Mouse (Mus musculus) heart, adult 8-10 months (tissue): ENCODE data around the gene Lypla2. TPM values are rescaled to one million over a fixed set of nuclear protein-coding genes. Genes with fewer than 3 reads are reported as not detected.
"Not testable (repeated sequence)": the region's sequence is repeated elsewhere in the genome, so short reads cannot be mapped to it uniquely, and the experiment has no call there.

Source experiments
- DNase-seq: peaks from one replicate; pipeline ENCODE4 v3.0.0; 2022; ENCODE audit warnings: low spot score
- total RNA-seq, 4 experiments: library from RNA; stranded (reverse); gene quantifications; 2 replicates each; pipeline ENCODE4 v1.2.4; 2022

The Lypla2 gene
- total RNA-seq, 4 experiments from 2014 or later: 32.5 to 38.4 (median 35.9) TPM

DNA sequence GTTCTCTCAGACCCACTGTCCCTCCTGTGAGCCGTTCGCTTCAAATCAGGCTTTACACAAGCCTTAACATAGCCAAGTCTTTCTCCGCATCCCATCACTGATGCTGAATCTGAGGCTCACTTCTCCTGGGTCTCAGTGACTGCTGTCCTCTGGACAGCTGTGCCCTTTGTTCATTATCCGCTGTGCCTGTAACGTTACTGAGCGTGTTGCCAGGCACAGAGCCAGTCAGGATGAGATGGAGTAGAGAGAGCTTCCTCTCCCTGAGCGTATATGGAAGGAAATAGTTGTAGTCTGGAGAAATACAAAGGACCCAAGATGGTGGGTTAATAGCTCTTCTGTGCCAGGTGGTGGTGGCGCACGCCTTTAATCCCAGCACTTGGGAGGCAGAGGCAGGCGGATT, 23.0 kb downstream of the Lypla2 start:
- DNase-seq: peak; percentile 49

DNA sequence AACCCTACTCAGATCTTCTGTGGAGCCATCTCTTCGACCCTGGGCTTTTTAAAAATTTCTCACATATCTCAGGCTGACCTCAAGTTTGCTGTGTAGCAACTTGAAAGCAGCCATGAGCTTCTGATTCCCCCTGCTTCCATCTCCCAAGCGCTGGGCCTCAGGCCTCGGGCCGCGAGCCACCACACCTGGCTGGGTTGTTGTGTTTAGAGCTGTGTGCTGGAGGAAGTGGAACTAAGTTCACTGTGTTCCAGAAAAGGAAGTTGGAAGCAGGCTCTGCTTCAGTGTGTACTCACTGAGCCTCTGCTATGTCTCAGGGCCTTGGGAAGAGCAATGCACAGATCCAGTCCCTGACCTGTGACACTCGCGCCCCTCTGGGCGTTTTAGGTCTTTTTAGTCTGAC, 24.3 kb downstream of the Lypla2 start:
- peak; percentile 51 for DNase-seq

DNA sequence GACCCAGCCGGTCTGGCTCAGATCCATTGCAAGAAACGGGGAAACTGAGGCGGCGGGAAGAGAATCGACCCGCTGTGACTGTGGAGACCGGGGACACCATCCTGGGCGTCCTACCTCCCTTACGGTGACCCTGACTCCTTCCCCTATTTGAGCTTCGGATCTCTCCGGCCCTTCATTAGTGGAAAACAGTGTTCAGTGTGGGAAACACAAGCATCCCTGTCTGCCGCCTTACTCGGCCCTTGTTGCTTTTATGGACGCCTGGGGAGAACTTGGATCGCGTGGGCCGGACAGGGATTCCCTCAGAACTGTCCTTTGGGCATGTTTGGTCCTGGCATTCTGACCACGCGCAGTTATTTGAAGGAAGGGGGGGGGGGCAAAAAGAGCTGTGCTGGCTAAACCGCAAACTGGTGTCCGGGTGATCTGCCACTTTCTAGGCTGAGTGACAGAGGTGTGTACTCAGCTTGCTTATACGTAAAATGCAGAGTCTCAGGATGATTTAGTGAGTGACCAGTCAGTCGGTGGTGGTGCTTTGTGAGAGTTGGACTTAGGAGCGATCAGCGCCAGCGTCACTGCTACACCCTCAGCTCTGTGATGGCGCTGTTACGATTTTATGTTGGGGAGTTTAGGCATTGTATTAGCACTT, 25.6 kb downstream of the Lypla2 start:
- no peak for DNase-seq

DNA sequence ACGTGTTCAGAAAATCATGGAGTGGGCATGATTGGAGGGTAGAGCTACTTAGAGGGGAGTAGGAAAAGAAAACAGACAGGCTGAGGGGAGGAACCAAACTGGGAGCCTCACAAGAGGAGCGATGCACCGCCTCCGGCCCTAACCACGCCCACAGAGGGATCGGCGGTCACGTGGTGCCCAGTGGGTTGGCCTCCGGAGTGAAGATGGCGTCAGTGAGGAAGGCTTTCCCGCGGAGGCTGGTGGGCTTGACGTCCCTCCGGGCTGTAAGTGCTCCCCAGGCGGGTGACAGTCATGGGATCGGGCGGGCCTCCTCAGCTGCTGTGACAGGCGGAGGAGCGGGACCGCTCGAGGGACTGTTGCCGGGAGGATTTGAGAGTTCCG, 26.2 kb downstream of the Lypla2 start, which contains the start of gene Hmgcl:
TSS of gene Hmgcl (plus strand) at position 171 of the 381 bp plus-strand sequence.
- DNase-seq: peak; percentile 97

DNA sequence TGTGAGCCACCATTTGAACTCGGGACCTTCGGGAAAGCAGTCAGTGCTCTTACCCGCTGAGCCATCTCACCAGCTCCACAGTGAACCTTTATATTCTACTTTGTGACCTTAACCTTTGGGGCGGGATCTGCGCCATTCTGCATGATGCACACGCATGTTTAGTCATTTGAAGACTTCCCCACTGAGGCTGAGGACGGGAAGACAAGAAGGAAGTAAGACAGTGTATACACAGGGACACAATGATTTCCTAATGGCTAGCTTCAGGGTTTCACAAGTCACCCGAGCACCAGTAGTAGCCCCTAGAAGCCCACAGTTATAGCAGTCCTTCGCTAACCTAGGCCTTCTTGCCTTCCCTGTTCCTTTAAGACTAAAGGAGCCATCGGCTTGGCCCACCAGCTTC, 26.7 kb downstream of the Lypla2 start:
- no peak for DNase-seq

DNA sequence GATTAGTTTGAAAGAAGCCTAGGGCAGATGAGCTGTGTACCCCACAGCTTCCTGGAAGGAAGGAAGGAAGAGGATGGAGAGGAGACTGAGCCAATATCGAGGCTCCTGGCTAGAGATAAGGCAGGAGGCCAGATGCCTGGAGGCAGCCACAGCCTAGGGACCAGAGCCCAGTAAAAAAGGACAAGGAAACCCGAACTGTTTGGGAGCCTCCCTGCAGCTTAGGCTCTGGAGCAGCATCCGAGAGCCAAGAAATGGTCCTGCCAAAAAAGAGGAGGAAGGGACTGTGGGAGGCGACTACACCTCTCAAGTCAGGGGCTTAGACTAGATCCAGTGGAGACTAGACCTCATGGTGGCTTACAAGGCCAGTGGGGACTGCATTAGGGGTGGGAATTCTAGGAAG, 29.0 kb downstream of the Lypla2 start:
- peak; percentile 40 for DNase-seq

DNA sequence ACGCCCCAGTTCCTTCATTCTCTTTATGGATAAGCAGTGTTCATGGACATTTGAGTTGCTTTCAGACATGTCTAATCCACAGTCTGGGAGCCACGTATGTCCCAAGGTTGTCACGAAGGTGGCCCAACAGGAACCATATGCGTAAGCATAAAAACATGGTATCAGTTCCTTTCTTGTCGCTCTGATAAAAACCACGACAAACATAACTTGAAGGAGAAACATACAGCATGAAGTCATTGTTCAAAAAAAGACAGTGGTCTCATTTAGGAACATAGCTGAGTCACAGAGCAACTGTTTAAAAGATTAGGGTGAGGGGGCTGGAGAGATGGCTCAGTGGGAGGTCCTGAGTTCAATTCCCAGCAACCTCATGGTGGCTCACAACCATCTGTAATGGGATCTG, 30.2 kb downstream of the Lypla2 start:
- DNase-seq: no peak

DNA sequence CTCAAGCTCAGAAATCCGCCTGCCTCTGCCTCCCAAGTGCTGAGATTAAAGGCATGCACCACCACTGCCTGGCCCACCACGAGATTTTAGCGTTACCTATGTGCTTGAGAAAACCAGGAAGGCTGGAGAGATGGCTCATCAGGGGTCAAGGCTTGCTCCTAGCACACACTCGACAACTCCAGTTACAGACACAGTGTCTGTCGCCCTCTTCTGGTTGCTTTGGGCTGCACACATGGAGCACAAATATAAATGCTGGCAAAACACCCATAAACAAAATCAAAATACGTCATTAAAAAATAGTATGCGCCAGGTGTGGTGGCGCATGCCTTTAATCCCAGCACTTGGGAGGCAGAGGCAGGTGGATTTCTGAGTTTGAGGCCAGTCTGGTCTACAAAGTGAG, 31.4 kb downstream of the Lypla2 start:
- not testable (repeated sequence) for DNase-seq

DNA sequence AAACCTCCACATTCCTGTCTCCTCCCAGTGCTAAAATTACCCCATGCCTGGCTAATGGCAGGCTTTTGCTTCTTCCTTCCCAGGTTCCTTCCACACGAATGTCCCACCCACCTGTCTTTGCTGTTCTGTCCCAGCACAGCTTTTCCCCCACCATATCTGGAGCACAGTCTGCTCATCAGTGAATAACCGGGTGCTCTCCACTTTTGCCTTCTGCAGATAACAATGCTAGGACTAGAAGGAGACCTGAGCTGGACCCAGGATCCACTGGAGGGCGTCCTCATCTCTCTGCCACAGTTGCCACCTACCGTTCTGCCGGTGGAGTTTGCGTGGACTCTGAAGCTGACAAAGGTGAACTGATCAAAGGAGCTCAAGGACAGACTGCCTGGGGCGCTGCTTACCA, 33.6 kb downstream of the Lypla2 start:
- DNase-seq: no peak

DNA sequence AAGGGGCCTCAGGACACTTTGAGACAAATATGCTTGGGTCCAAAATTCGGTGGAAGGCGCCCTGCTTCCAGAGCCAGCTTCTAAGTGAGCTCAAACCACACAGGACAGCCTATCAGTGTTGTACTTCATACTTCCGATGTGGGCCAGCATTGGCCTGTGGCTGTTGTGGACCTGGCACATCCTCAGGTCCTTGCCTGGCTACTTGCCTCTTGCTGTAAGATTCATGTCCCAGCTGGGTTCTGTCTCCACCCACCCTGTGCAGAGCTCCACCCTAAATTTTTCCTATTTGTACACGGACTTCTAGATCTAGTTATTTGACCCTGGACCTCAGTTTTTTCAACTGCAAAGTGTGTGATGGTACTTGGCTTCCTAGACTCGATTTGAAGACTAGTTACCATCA, 36.9 kb downstream of the Lypla2 start:
- DNase-seq: no peak

DNA sequence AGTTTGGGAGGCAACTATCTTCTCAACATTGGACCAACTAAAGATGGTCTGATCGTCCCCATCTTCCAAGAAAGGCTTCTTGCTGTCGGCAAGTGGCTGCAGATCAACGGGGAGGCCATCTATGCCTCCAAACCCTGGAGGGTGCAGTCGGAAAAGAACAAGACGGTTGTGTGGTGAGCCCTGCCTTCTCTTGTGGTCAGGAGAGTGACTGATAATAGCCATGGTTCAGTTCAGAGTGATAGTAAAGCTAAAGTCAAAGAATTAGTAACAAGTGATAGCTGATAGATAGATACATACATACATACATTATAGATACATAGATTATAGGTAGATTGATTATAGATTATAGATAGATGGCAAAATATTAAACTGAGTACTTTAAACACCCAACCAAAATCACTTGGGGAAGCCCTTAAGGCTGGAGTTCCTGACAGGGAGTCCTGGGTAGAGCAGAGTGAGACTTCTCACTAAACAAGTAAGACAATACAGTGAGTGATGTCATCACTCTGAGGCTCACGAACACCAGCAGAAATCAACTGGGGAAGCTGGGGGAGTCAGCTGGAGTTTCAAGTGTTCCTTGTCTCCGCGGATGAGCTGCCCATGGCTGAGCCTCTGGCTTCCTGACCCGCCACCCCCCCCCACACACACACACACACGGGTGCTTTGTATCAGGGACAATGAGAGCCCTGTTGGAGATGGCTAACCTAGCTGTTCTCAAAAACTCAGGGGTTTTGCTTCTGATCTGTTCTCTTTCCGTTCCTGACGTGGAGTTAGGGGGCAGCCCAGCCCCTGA, 37.5 kb downstream of the Lypla2 start:
- no peak for DNase-seq

DNA sequence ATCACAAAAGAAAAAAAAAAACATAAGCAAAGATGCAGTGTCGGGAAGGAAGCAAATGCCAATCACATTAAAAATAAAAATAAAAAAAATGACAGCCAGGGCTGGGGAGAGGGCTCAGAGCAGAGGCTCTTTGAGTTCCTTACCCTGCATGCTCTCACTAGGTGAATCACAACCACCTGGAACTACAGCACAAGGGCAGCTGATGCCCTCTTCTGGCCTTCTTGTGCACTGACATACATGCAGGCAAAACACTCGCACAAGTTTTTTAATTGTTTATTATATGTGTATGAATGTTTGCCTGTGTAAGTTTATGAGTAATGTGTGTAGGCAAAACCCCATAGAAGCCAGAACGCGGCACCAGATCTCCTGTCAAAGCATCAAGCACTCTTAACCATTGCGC, 40.6 kb downstream of the Lypla2 start:
- no peak for DNase-seq

DNA sequence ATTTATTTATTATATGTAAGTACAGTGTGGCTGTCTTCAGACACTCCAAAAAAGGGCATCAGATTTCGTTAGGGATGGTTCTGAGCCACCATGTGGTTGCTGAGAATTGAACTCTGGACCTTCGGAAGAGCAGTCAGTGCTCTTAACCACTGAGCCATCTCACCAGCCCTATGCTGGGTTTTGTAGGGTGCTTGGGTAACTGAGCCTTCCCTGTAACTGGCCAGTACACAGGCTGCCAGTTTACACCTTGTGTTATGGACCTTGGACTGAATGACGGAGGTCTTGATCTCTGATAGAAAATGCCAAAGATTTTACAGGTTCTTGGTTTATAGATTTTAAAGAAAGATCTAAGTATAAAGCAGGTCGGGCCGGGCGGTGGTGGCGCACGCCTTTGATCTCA, 42.2 kb downstream of the Lypla2 start:
- no peak for DNase-seq

DNA sequence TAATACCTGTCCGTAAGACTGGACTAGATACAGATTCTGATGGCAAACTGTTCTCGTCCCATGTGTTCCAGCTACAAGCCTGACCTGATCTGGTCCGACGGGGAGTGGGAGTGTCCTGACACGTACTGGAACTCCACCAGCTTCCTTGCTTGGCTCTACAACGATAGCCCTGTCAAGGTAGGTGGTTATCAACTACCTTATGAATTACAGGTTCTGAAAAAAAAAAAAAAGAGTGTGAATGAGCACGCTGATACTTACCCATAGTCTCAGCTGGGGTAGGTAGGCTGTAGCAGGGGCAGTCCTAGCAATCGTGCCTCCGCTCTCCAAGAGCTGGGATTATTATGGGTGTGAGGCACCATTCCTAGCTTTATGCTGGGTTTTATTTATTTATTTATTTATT, 42.6 kb downstream of the Lypla2 start:
- no peak for DNase-seq

DNA sequence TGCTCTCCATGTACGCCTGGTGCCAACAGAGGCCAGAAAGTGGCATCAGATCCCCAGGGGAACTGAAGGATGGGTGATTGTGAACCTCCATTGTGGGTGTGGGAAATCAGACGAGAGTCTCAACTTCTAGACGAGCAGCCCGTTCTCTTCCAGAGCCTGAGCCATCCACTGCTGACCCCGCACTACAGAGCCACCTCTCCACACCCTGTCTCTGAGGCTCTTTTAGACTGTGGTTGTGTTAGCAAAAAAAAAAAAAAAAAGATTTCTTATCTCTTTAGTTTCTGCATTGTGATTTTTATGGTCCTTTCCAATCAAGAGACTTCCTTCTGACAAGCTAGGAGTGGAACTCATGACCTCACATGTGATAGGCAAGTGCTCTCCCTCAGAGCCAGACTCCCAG, 43.0 kb downstream of the Lypla2 start:
- DNase-seq: no peak

DNA sequence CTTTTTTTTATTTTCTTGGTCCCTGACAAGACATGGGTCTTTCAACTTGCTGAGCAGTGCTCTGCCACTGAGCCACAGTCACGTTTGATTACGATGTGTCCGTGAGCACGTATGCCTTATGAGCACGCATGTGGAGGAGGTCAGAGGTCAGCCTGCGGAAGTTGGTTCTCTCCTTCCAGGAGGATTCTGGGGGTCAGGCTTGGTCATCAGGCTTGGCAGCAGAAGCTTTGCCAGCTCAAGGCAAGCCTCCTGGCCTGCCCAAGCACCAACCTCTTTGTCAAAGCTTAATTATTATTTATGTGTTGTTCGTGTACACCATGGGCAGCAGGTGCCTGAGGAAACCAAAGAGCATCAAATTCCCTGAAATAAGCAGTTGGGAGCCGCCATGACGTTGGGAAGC, 44.0 kb downstream of the Lypla2 start:
- DNase-seq: no peak

DNA sequence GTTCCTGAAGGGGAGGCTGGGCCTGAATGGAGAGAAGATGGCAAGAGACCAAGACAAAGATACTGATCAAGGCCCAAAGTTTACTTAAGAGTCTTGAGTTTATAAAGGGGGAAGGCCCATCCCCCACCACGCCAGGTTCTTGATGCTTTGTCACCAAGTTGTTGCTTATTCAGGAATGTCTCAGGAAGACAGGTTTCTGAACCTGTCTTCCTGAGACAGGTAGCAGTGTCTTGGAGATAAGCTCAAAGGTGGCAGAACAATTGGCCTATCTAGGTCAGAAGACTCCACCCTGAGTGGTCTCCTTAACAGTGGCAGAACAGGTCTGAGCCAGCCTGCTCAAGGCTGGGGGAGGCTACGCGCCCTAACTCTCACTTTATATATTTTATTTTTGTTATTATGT, 45.6 kb downstream of the Lypla2 start:
- no peak for DNase-seq

DNA sequence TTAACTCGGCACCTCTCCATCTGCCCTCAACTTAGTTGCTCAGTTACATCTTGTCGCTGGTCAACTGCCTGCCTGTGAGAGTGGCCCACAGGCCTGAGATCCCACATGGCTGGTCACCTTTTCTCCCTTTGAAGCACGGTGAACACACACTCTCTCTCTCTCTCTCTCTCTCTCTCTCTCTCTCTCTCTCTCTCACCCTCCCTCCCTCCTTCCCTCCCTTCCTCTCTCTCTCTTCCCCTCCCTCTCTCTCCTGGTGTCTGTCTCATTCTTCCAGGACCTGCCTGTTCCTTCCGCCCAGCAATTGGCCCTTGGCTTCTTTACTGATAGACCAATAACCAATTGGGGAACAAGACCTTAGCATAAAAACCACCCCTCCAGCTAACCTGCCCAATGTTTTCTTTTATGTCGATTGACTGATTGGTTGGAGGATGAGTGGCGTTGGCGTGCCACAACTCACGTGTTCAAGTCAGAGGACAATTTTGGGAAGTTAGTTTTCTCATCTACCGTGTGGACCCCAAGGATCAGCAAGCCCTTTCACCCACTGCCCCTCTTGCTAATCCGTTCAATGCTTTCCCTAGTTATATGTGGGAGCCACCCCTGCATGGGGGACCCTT, 46.1 kb downstream of the Lypla2 start:
- no peak for DNase-seq

DNA sequence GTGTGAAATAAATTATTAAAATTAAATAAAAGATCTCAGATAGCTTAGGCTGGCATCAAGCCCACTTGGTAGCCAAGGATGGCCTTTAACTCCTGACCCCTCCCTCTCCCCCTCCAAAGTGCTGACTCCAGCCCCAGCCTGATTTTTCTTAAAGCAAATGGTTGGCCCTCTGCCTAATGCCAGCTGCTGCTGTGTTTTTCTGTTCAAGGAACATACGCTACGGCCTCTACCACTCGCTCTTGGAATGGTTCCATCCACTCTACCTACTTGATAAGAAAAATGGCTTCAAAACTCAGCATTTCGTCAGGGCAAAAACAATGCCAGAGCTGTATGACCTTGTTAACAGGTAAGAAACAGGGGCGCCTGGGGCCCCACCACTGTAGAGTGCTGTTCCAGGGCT, 47.1 kb downstream of the Lypla2 start:
- no peak for DNase-seq

DNA sequence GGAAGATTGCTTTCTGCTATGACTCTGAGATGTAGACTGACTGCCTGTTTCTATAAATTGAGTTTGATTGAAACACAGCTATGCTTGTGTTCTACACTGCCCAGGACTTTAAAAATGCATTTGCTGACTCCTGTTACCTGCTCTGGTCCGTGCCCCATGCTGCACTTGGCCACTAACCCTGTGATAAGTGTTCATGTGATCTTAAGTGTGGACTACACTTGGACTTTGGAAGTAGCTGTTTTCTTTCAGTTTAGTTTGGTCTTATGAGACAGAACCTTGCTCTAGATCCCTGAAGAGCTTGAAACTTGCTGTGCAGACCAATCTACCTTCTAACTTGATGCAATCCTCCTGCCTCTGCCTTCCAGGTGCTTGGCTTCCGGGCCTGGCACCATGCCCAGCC, 48.0 kb downstream of the Lypla2 start:
- no peak for DNase-seq

DNA sequence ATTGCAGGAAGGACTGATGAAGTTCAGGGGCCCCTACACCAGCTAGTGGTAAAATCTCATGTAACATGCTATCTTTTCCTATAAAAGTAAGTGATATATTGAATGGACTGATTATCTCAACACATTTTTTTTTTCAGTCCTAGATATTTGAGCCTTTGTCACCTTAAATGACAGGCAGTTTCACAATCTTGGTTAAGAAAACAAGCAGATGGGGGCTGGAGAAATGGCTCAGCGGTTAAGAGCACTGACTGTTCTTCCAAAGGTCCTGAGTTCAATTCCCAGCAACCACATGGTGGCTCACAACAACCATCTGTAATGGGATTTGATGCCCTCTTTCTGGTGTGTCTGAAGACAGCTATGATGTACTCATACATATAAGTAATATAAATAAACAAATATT, 50.2 kb downstream of the Lypla2 start:
- no peak for DNase-seq

DNA sequence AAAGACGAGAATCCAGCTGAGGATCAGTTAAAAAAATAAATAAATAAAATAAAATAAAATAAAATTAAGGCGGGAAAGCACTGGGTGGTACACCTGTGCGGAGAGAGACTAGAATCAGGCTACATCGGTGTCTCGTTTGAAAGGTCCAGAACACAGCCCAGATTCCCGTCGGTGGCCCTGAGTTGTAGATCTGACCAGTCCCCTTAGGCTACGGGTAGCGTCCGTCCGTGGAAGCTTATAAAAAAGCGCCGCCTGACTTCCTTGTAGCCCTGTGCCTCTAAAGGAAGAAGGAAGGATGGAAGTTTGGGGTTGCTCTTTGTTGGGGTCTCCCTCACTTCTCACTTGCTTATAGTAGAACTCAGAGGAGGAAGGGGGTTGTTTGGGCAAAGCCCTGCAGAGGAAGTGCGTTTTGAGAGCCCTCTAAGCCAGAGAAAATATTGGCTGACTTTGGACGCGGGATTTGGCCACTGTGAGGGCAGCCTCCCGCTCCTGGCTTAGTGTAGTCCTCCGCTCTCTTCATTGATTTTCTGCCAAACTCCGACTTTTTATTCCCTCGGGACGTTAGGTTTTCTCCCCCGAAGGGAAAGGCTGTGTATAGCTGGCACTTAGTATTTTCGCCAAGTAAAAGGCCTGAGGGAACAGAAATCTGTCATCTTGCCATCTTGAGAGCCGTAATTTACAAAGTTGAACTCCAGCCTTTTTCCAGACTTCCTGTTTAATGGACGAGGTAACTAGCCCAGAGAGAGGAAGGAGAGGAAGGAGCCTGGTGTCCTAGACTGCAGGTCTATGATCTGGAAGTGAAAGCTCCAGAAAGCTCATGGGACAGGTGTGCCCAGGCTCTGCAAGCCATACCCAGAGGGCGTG, 50.9 kb downstream of the Lypla2 start:
- DNase-seq: peak; percentile 57
